Mouse (Mus musculus): ENCODE results near the gene Lrig2.
A peak's percentile ranks its signal among the peaks of the same experiment; 100 is the strongest.

The Lrig2 gene

GRCm38 (mm10) chr3:104511538-104512423 is at the start of gene Lrig2:
TSS of gene Lrig2 (minus strand) at chr3:104511918.
- DNase-seq (ENCODE audit: low read depth): peak; percentile 99

GRCm38 (mm10) chr3:104556624-104557023 is 44.9 kb upstream of the Lrig2 start:
- peak; percentile 88 for DNase-seq (ENCODE audit: low read depth)

- DNase-seq (ENCODE audit: low read depth): no peak
Observed at GRCm38 (mm10) chr3:104550594-104550993, 38.9 kb upstream of the Lrig2 start.

GRCm38 (mm10) chr3:104548367-104549087 is 36.8 kb upstream of the Lrig2 start:
- no peak for DNase-seq (ENCODE audit: low read depth)

- DNase-seq (ENCODE audit: low read depth): peak; percentile 29
Observed at GRCm38 (mm10) chr3:104543825-104544224, 32.1 kb upstream of the Lrig2 start.

GRCm38 (mm10) chr3:104542065-104542429 is 30.3 kb upstream of the Lrig2 start:
- no peak for DNase-seq (ENCODE audit: low read depth)

- DNase-seq (ENCODE audit: low read depth): peak; percentile 79
Observed at GRCm38 (mm10) chr3:104541139-104542064, 29.7 kb upstream of the Lrig2 start.

GRCm38 (mm10) chr3:104540480-104541138 is 28.9 kb upstream of the Lrig2 start:
- DNase-seq (ENCODE audit: low read depth): no peak

- no peak for DNase-seq (ENCODE audit: low read depth)
Observed at GRCm38 (mm10) chr3:104533223-104533622, 21.5 kb upstream of the Lrig2 start.

- DNase-seq (ENCODE audit: low read depth): no peak
Observed at GRCm38 (mm10) chr3:104526115-104526882, 14.6 kb upstream of the Lrig2 start.

- DNase-seq (ENCODE audit: low read depth): no peak
Observed at GRCm38 (mm10) chr3:104525516-104525915, 13.8 kb upstream of the Lrig2 start.

- DNase-seq (ENCODE audit: low read depth): no peak
Observed at GRCm38 (mm10) chr3:104525029-104525428, 13.3 kb upstream of the Lrig2 start.

- DNase-seq (ENCODE audit: low read depth): no peak
Observed at GRCm38 (mm10) chr3:104523333-104523871, 11.7 kb upstream of the Lrig2 start.

- DNase-seq (ENCODE audit: low read depth): no peak
Observed at GRCm38 (mm10) chr3:104521341-104521924, 9.7 kb upstream of the Lrig2 start.

GRCm38 (mm10) chr3:104520471-104520870 is 8.8 kb upstream of the Lrig2 start:
- DNase-seq (ENCODE audit: low read depth): no peak

GRCm38 (mm10) chr3:104518931-104519330 is 7.2 kb upstream of the Lrig2 start:
- no peak for DNase-seq (ENCODE audit: low read depth)

- DNase-seq (ENCODE audit: low read depth): no peak
Observed at GRCm38 (mm10) chr3:104518411-104518810, 6.7 kb upstream of the Lrig2 start.

- peak; percentile 48 for DNase-seq (ENCODE audit: low read depth)
Observed at GRCm38 (mm10) chr3:104517161-104517560, 5.4 kb upstream of the Lrig2 start.

GRCm38 (mm10) chr3:104514510-104514909 is 2.8 kb upstream of the Lrig2 start:
- no peak for DNase-seq (ENCODE audit: low read depth)

- DNase-seq (ENCODE audit: low read depth): no peak
Observed at GRCm38 (mm10) chr3:104512424-104512748, 668 bp upstream of the Lrig2 start.

Data from 416B (cell line).